Mouse (Mus musculus) CD4-positive, CD25-positive, alpha-beta regulatory T cell, adult 9 weeks (primary cell): ENCODE data around the gene Gm10037. TPM values are rescaled to one million over a fixed set of nuclear protein-coding genes. Genes with fewer than 3 reads are reported as not detected.

Source experiments
- polyA plus RNA-seq: library from polyadenylated mRNA; unstranded; fragments of 100-300 nt; shearing (Covaris generic); gene quantifications from one replicate; pipeline ENCODE4 v1.2.1, GENCODE M21; 2017

Gene Gm10037
- 0.76 TPM for polyA plus RNA-seq

DNA sequence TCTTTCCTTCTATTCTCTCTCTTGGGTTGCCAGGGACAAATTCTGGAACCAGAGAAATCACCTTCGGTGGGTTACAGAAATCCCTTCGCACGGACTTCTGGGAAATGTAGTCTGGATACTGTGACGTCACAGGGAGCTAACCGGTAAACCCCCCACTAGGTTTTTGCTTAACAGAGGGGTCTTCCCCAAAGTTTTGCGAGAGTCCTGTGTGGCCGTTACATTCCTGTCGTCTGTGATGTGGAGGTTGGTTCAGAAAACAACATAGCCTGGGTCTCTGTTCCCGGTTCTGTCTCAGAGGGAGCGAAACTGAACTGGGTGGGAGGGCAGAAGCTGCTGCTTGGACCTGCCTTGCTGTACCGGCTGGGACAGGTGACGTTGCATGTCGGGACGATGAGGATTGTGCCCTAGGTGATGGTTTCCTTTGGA is at the start of gene Gm10037:
Gene Gm10037 (plus strand): TSS at position 196 of the 426 bp plus-strand sequence.

DNA sequence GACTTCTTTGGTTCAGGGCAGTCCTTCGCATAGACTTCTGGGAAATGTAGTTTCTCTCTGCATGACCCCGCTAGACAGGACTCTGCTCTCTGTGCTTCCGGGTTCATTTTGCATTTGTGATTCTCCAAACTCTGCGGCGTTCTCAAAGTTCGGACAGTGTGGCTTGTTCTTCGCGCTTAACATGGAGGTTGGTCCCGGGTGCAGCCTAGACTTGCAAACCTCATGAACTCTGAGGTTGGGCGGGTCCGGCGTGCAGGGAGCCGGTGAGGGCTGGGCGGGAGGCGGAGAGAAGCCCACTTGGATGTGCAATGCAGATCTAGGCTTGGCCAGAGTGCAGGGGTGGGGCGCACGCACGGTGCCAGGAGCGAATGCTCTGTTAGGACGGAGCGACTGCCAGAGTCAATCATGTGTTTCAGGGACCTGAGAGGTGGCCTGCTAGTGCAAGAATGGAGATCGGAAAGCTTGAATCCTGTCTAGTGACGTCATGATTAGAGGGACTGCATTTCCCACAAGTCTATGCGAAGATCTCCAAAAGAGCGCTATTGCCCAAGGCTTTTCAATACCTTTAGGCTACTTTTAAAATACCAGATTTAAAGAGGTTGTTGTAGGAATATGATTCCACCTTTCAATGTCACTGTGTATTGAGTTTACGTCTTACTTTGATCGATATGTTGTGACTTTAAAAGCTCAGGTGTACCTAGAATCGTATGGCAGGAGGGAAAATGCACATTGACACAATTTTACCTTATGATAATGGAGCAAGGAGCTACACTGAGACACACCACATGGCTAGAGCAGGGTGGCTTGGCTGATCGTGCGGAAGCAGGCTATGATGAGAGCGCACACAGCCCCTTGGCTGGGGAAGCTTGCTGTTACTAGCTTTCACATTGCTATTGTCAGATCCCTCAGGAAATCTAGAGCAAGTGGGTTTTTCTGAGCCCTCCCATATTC is 16.9 kb upstream of the Gm10037 start, which contains the start of gene Zfp273:
Gene Zfp273 (plus strand): TSS at position 31 of the 951 bp plus-strand sequence.

DNA sequence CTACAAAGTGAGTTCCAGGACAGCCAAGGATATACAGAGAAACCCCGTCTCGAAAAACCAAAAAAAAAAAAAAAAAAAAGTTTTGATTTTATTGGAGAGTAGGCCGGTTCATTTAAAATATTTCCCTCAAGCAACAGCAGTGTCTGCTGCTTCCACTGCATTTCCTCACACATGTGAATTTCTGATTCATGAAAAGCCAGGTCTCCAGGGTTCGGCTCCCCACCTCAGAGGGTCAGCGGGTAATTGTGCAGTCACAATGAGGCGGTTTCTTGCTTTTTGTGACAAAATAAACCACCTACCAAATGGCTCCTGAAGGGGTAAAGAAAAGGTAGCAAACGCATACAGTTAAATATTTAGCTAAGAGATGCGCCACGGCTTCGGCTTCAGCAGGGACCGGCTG is 32.1 kb downstream of the Gm10037 start, which contains the start of gene BC048507:
Gene BC048507 (plus strand): TSS at position 301 of the 400 bp plus-strand sequence.

Other genes with a start within 250 kb of the Gm10037 start
- gene Zfp729b, start 221.4 kb upstream of the Gm10037 start, polyA plus RNA-seq = 8.2 TPM
- 5.4 TPM for gene Gm49345, start 193.3 kb upstream of the Gm10037 start, polyA plus RNA-seq
- gene Zfp729a, start 193.3 kb upstream of the Gm10037 start, polyA plus RNA-seq = 8.1 TPM
- gene Zfp738, start 144.0 kb upstream of the Gm10037 start, polyA plus RNA-seq = 25.0 TPM
- gene Zfp65, start 101.9 kb upstream of the Gm10037 start, polyA plus RNA-seq = 12.0 TPM
- 10.1 TPM for gene Zfp85, start 75.9 kb upstream of the Gm10037 start, polyA plus RNA-seq
- 2.1 TPM for gene Zfp493, start 51.4 kb upstream of the Gm10037 start, polyA plus RNA-seq
- gene Zfp273, start 17.4 kb upstream of the Gm10037 start, polyA plus RNA-seq = 7.4 TPM
- gene BC048507, start 32.2 kb downstream of the Gm10037 start, polyA plus RNA-seq = 0.55 TPM